Mouse (Mus musculus): Measurements from ENCODE around the gene Oxa1l.

- TF ChIP-seq CTCF (IDR thresholded peaks at IDR 0.05; ENCODE audit: extremely low read depth, insufficient read length, insufficient replicate concordance, low read depth, low read length) = peak; percentile 65; the same call in 1 of the 2 replicates
- TF ChIP-seq POLR2A (IDR thresholded peaks at IDR 0.05; ENCODE audit: low read depth, low read length) = no peak
These were observed 52.1 kb downstream of the Oxa1l start for GRCm38 (mm10) chr14:54412629-54413170.

All from small intestine, adult 2 months (tissue).